Mouse (Mus musculus) neural tube, embryonic 12.5 days (tissue): ENCODE measurements around the gene Lmnb2. TPM values are rescaled to one million over a fixed set of nuclear protein-coding genes. Genes with fewer than 3 reads are reported as not detected.
A peak's percentile ranks its signal among the peaks of the same experiment; 100 is the strongest.

Experiments
- ATAC-seq: fragments of 200-750 bp; cut with Nextera tagmentation; 2 replicates; pipeline ENCODE4 v1.8.0; 2017; ENCODE audit warnings: low read depth, mild to moderate bottlenecking, moderate TSS enrichment, moderate library complexity; ENCODE audit not compliant: low FRiP score
- H3K27ac ChIP-seq: fragments of 300-500 bp; sonication (generic); 2 replicates; pipeline ENCODE4 v1.5.1; 2016
- H3K27me3 ChIP-seq: fragments of 300-500 bp; sonication (generic); replicated peaks from 2 replicates; pipeline ENCODE4 v1.6.1; 2016; ENCODE audit warnings: mild to moderate bottlenecking
- H3K36me3 ChIP-seq: fragments of 300-500 bp; sonication (generic); 2 replicates; pipeline ENCODE4 v1.6.1; 2016; ENCODE audit warnings: mild to moderate bottlenecking
- H3K4me1 ChIP-seq: fragments of 300-500 bp; sonication (generic); 2 replicates; pipeline ENCODE4 v1.6.1; 2016
- H3K4me2 ChIP-seq: fragments of 300-500 bp; sonication (generic); replicated peaks from 2 replicates; pipeline ENCODE4 v1.6.1; 2016; ENCODE audit warnings: mild to moderate bottlenecking
- H3K4me3 ChIP-seq: fragments of 300-500 bp; sonication (generic); 2 replicates; pipeline ENCODE4 v1.5.1; 2016
- H3K9ac ChIP-seq: fragments of 300-500 bp; sonication (generic); 2 replicates; pipeline ENCODE4 v1.6.1; 2016; ENCODE audit warnings: mild to moderate bottlenecking
- H3K9me3 ChIP-seq: fragments of 300-500 bp; sonication (generic); 2 replicates; pipeline ENCODE4 v1.6.1; 2016; ENCODE audit warnings: mild to moderate bottlenecking
- WGBS: fragments of 180-500 bp; shearing (Covaris S2); methylation state at CpG from one replicate; pipeline ENCODE4 v1.1.7; 2016; 5-methylcytosine and 5-hydroxymethylcytosine counted together
- polyA plus RNA-seq: library from polyadenylated mRNA; unstranded; fragments of >200 nt; fragmentation: Nextera tagmentation; extraction: Ambion mirVana; gene quantifications from 2 replicates; pipeline ENCODE4 v1.2.1, GENCODE M21; 2016

The Lmnb2 gene
- 57.1 and 61.3 TPM in 2 replicates for polyA plus RNA-seq

GRCm38 (mm10) chr10:80917779-80918434 is at the start of gene Lmnb2:
Gene Lmnb2 (minus strand): TSS chr10:80918245.
- H3K27me3 ChIP-seq: no peaks in the 10 kb centered on the region
- H3K36me3 ChIP-seq: peaks cover 22% of the 10 kb centered on the region
- H3K9me3 ChIP-seq: no peaks in the 10 kb centered on the region
- ATAC-seq: peak; percentile 61
- H3K4me3 ChIP-seq: peak within 1 kb of the TSS; percentile 87
- H3K4me2 ChIP-seq: peak within 1 kb of the TSS; percentile 99
- peak within 1 kb of the TSS; percentile 37; the same call in 1 of the 2 replicates for H3K27ac ChIP-seq
- WGBS: under 1% methylated on average over 61 of the region's 61 CpGs
- H3K9ac ChIP-seq: peak within 1 kb of the TSS; percentile 76
- H3K4me1 ChIP-seq: peaks cover 24% of the 10 kb centered on the region

GRCm38 (mm10) chr10:80967101-80967656 is 49.1 kb upstream of the Lmnb2 start:
- 0 out of 2 replicates have a peak, but pooled peaks cover 7% of the 10 kb centered on the region for H3K4me1 ChIP-seq
- no peaks in the 10 kb centered on the region for H3K27me3 ChIP-seq
- 64% methylated on average over 3 of the region's 3 CpGs for WGBS
- no peak overlapping the region for H3K27ac ChIP-seq
- H3K36me3 ChIP-seq: no peaks in the 10 kb centered on the region
- no peak overlapping the region for H3K9ac ChIP-seq
- peaks cover 5% of the 10 kb centered on the region; the same call in 1 of the 2 replicates for H3K9me3 ChIP-seq
- no peak for ATAC-seq
- no peak overlapping the region for H3K4me3 ChIP-seq
- no peak overlapping the region for H3K4me2 ChIP-seq

- Histone ChIP-seq H3K4me3 (no peak overlapping the region), H3K27me3 (no peaks in the 10 kb centered on the region), H3K27ac (no peak overlapping the region), H3K4me2 (no peak overlapping the region), H3K4me1 (peaks cover 9% of the 10 kb centered on the region; the same call in 1 of the 2 replicates), H3K9me3 (peaks cover 5% of the 10 kb centered on the region; the same call in 1 of the 2 replicates), H3K36me3 (no peaks in the 10 kb centered on the region), H3K9ac (no peak overlapping the region)
- no peak for ATAC-seq
- 64% methylated on average over 12 of the region's 12 CpGs for WGBS
Measured at GRCm38 (mm10) chr10:80966296-80966695, 48.3 kb upstream of the Lmnb2 start.

- H3K36me3 ChIP-seq: no peaks in the 10 kb centered on the region
- H3K4me2 ChIP-seq: no peak overlapping the region
- no peak overlapping the region for H3K4me3 ChIP-seq
- WGBS: 53% methylated on average over 12 of the region's 12 CpGs
- no peaks in the 10 kb centered on the region for H3K27me3 ChIP-seq
- no peak overlapping the region for H3K9ac ChIP-seq
- ATAC-seq: no peak
- peaks cover 15% of the 10 kb centered on the region; the same call in 1 of the 2 replicates for H3K4me1 ChIP-seq
- H3K27ac ChIP-seq: no peak overlapping the region
- no peaks in the 10 kb centered on the region for H3K9me3 ChIP-seq
Measured at GRCm38 (mm10) chr10:80963031-80963975, 45.3 kb upstream of the Lmnb2 start.

- no peak for ATAC-seq
- no peak overlapping the region for H3K27ac ChIP-seq
- peaks cover 14% of the 10 kb centered on the region; the same call in 1 of the 2 replicates for H3K4me1 ChIP-seq
- H3K9ac ChIP-seq: no peak overlapping the region
- no peak overlapping the region for H3K4me3 ChIP-seq
- H3K36me3 ChIP-seq: no peaks in the 10 kb centered on the region
- H3K4me2 ChIP-seq: no peak overlapping the region
- 87% methylated on average over 5 of the region's 5 CpGs for WGBS
- no peaks in the 10 kb centered on the region for H3K9me3 ChIP-seq
- H3K27me3 ChIP-seq: no peaks in the 10 kb centered on the region
Measured at GRCm38 (mm10) chr10:80962585-80962984, 44.5 kb upstream of the Lmnb2 start.

- H3K27ac ChIP-seq: no peak overlapping the region
- H3K4me1 ChIP-seq: peaks cover 9% of the 10 kb centered on the region; the same call in 1 of the 2 replicates
- no peak overlapping the region for H3K4me3 ChIP-seq
- H3K27me3 ChIP-seq: no peaks in the 10 kb centered on the region
- no peak for ATAC-seq
- WGBS: 58% methylated on average over 10 of the region's 10 CpGs
- no peaks in the 10 kb centered on the region for H3K36me3 ChIP-seq
- no peaks in the 10 kb centered on the region for H3K9me3 ChIP-seq
- H3K4me2 ChIP-seq: no peak overlapping the region
- no peak overlapping the region for H3K9ac ChIP-seq
Measured at GRCm38 (mm10) chr10:80962051-80962472, 44.0 kb upstream of the Lmnb2 start.

GRCm38 (mm10) chr10:80960551-80961508 is 42.8 kb upstream of the Lmnb2 start:
- Histone ChIP-seq H3K9ac (no peak overlapping the region), H3K4me2 (peak overlapping the region; percentile 16; the same call in 1 of the 2 replicates), H3K9me3 (no peaks in the 10 kb centered on the region), H3K36me3 (no peaks in the 10 kb centered on the region), H3K27me3 (no peaks in the 10 kb centered on the region), H3K4me1 (peaks cover 9% of the 10 kb centered on the region; the same call in 1 of the 2 replicates), H3K27ac (no peak overlapping the region), H3K4me3 (no peak overlapping the region)
- ATAC-seq: no peak
- WGBS: 12% methylated on average over 16 of the region's 16 CpGs

- Histone ChIP-seq H3K9ac (no peak overlapping the region), H3K4me1 (peaks cover 9% of the 10 kb centered on the region; the same call in 1 of the 2 replicates), H3K9me3 (no peaks in the 10 kb centered on the region), H3K4me3 (no peak overlapping the region), H3K4me2 (no peak overlapping the region), H3K36me3 (no peaks in the 10 kb centered on the region), H3K27ac (no peak overlapping the region), H3K27me3 (no peaks in the 10 kb centered on the region)
- ATAC-seq: no peak
- 84% methylated on average over 5 of the region's 5 CpGs for WGBS
Measured at GRCm38 (mm10) chr10:80958979-80959637, 41.1 kb upstream of the Lmnb2 start.

GRCm38 (mm10) chr10:80957791-80958190 is 39.7 kb upstream of the Lmnb2 start:
- Histone ChIP-seq H3K9me3 (no peaks in the 10 kb centered on the region), H3K4me2 (no peak overlapping the region), H3K4me3 (no peak overlapping the region), H3K9ac (no peak overlapping the region), H3K36me3 (no peaks in the 10 kb centered on the region), H3K4me1 (peaks cover 9% of the 10 kb centered on the region; the same call in 1 of the 2 replicates), H3K27ac (no peak overlapping the region), H3K27me3 (no peaks in the 10 kb centered on the region)
- no peak for ATAC-seq
- 67% methylated on average over 4 of the region's 4 CpGs for WGBS

- H3K4me2 ChIP-seq: no peak overlapping the region
- 73% methylated on average over 6 of the region's 6 CpGs for WGBS
- no peaks in the 10 kb centered on the region for H3K36me3 ChIP-seq
- no peak overlapping the region for H3K4me3 ChIP-seq
- no peaks in the 10 kb centered on the region for H3K27me3 ChIP-seq
- peaks cover 9% of the 10 kb centered on the region; the same call in 1 of the 2 replicates for H3K4me1 ChIP-seq
- H3K9me3 ChIP-seq: no peaks in the 10 kb centered on the region
- H3K9ac ChIP-seq: no peak overlapping the region
- ATAC-seq: no peak
- H3K27ac ChIP-seq: no peak overlapping the region
Measured at GRCm38 (mm10) chr10:80956901-80957300, 38.9 kb upstream of the Lmnb2 start.

- Histone ChIP-seq H3K4me3 (no peak overlapping the region), H3K9ac (no peak overlapping the region), H3K36me3 (no peaks in the 10 kb centered on the region), H3K4me2 (no peak overlapping the region), H3K27me3 (no peaks in the 10 kb centered on the region), H3K4me1 (peaks cover 7% of the 10 kb centered on the region; the same call in 1 of the 2 replicates), H3K27ac (no peak overlapping the region), H3K9me3 (no peaks in the 10 kb centered on the region)
- no peak for ATAC-seq
- WGBS: 93% methylated on average over 8 of the region's 8 CpGs
Measured at GRCm38 (mm10) chr10:80956385-80956784, 38.3 kb upstream of the Lmnb2 start.
